Mouse (Mus musculus) heart, adult 18-20 months (tissue): ENCODE measurements at regions not wholly inside any gene's neighbourhood (a gene's known extent, or its start where the extent isn't known, plus 50 kb on each side); places are given as distances from the start of the nearest gene placed in this dataset.

Source experiments
- DNase-seq, 2 experiments: peaks; one replicate each; pipeline ENCODE4 v3.0.0; 2021 to 2022; ENCODE audit warnings: mixed read lengths in 1 of 2

- no peak for DNase-seq
Measured at GRCm38 (mm10) chr8:41485163-41485562, 68.3 kb upstream of the Frg1 start.

GRCm38 (mm10) chr8:41483297-41483696 lies 66.4 kb upstream of the Frg1 start:
- no peak for DNase-seq

- no peak for DNase-seq
Measured at GRCm38 (mm10) chr8:41472992-41473699, 56.3 kb upstream of the Frg1 start.

GRCm38 (mm10) chr8:41472233-41472632 lies 55.4 kb upstream of the Frg1 start:
- no peak for DNase-seq
